Mouse (Mus musculus) intestine, embryonic 14.5 days (tissue): ENCODE results near the gene Lrr1. TPM values are rescaled to one million over a fixed set of nuclear protein-coding genes. Genes with fewer than 3 reads are reported as not detected.

Source experiments
- ATAC-seq: fragments of 200-750 bp; cut with Nextera tagmentation; replicated peaks from 2 replicates; pipeline ENCODE4 v1.8.0; 2017; ENCODE audit warnings: low read depth, moderate number of reproducible peaks, moderate TSS enrichment, moderate library complexity; ENCODE audit not compliant: low FRiP score, low TSS enrichment
- DNase-seq: peaks from one replicate; pipeline ENCODE4 v3.0.0-alpha.2; 2018; ENCODE audit warnings: low spot score
- H3K27ac ChIP-seq: fragments of 300-500 bp; sonication (generic); 2 replicates; pipeline ENCODE4 v1.5.1; 2014; ENCODE audit warnings: low read depth, mild to moderate bottlenecking, control low read depth
- H3K27me3 ChIP-seq: fragments of 300-500 bp; sonication (generic); replicated peaks from 2 replicates; pipeline ENCODE4 v1.6.1; 2014; ENCODE audit warnings: low read length, control low read depth; ENCODE audit not compliant: control insufficient read depth, insufficient read depth
- H3K36me3 ChIP-seq: fragments of 300-500 bp; sonication (generic); 2 replicates; pipeline ENCODE4 v1.6.1; 2014; ENCODE audit warnings: low read length, control low read depth; ENCODE audit not compliant: control insufficient read depth, insufficient read depth
- H3K4me1 ChIP-seq: fragments of 300-500 bp; sonication (generic); replicated peaks from 2 replicates; pipeline ENCODE4 v1.6.1; 2014; ENCODE audit warnings: low read length, control low read depth, mixed read lengths; ENCODE audit not compliant: control insufficient read depth, insufficient read depth
- H3K4me2 ChIP-seq: fragments of 300-500 bp; sonication (generic); 2 replicates; pipeline ENCODE4 v1.6.1; 2014; ENCODE audit warnings: low read length
- H3K4me3 ChIP-seq: fragments of 300-500 bp; sonication (generic); 2 replicates; pipeline ENCODE4 v1.5.1; 2014; ENCODE audit warnings: low read depth, low read length, control low read depth, mixed read lengths
- H3K9ac ChIP-seq: fragments of 300-500 bp; sonication (generic); 2 replicates; pipeline ENCODE4 v1.6.1; 2014; ENCODE audit warnings: mild to moderate bottlenecking, low read length
- H3K9me3 ChIP-seq: fragments of 300-500 bp; sonication (generic); 2 replicates; pipeline ENCODE4 v1.6.1; 2016; ENCODE audit warnings: low read length, control low read depth; ENCODE audit not compliant: control insufficient read depth
- WGBS: fragments of 180-500 bp; shearing (Covaris S2); extraction: QIAGEN DNeasy Blood & Tissue Kit; methylation state at CpG from one replicate; pipeline ENCODE4 v1.1.7; 2014; 5-methylcytosine and 5-hydroxymethylcytosine counted together
- polyA plus RNA-seq: library from polyadenylated mRNA; unstranded; fragments of >200 nt; fragmentation: Nextera tagmentation; extraction: Ambion mirVana; gene quantifications from 2 replicates; pipeline ENCODE4 v1.2.1, GENCODE M21; 2014

Lrr1 gene
- polyA plus RNA-seq, 1 experiment from 2014 or later = 19.7 TPM

DNA sequence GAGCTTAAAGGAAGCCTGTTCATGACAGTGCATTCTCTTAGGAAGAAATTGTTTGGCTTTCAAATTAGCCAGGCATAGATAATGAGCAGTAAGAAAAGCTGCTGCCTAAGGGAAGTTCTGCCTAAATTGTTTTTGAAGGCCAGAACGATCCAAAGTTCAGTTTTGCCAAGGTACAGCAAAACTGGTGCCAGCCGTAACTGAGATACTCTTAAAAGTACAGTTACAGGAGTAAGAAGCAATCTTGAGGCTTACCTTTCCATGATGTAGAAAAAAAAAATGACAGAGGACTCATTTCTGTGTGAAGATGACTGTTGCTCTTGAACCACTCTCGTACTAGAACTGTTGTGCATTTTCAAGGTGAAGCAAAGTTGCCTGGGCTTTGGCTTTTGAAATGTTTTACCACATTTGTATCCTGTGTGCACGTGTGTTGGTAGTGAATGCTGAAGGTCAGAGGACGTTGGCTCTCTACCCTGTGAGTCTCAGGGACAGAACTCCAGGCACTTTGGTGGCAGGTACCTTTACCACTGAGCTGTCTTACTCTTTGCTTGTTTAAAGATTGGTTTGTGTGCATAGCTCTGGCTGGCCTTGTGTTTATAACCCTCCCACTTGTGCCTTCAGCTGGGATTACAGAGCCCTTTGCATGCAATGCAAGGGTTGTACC lies 18.3 kb downstream of the Lrr1 start:
- ATAC-seq = no peak
- Histone ChIP-seq H3K4me3 (no peak overlapping the region), H3K36me3 (peaks cover 33% of the 10 kb centered on the region), H3K4me1 (peaks cover 16% of the 10 kb centered on the region), H3K27ac (no peak overlapping the region), H3K9me3 (no peaks in the 10 kb centered on the region), H3K9ac (no peak overlapping the region), H3K4me2 (0 out of 2 replicates have a peak overlapping the region, but pooled peaks have one; percentile 1), H3K27me3 (no peaks in the 10 kb centered on the region)
- DNase-seq = no peak
- 68% methylated on average over 5 of the region's 5 CpGs for WGBS

DNA sequence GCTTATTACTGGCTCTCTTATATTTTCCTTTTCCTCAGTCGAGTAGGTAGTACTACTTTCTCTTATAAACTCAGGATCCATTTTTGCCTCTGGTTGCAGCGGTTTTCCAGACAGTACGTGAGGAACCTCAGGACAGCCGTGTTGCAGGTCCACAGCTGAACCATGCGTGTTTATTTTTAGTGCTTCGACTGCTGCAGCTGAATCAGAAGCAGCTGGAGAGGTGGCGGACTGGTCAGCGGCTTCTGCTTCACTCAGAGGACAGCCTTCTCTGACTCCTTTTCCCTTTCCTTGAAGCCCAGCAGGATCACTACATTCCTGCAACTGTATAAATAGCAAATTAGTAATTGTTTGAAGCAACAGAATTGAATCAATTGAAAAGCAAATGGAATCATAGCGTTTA lies 21.5 kb downstream of the Lrr1 start:
- Histone ChIP-seq H3K36me3 (peaks cover 34% of the 10 kb centered on the region), H3K4me1 (peaks cover 14% of the 10 kb centered on the region), H3K4me3 (no peak overlapping the region), H3K9ac (no peak overlapping the region), H3K27me3 (no peaks in the 10 kb centered on the region), H3K9me3 (no peaks in the 10 kb centered on the region), H3K27ac (no peak overlapping the region), H3K4me2 (no peak overlapping the region)
- no peak for ATAC-seq
- 85% methylated on average over 9 of the region's 9 CpGs for WGBS
- DNase-seq = no peak

DNA sequence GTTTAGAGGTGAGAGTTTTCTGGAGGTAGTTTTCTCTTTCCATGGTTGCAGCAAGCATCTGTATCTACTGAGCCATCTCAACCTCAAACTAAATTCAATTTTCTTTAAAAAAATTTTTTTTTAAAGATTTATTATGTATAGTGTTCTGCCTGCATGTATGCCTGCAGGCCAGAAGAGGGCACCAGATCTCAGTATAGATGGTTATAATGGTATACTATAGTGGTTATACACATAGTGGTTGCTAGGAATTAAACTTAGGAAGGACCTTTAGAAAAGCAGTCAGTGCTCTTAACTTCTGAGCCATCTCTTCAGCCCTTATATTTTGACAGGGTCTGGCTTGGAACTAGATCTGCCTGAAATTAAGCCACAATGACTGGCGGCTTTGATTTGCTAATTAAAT lies 21.9 kb downstream of the Lrr1 start:
- Histone ChIP-seq H3K4me3 (no peak overlapping the region), H3K27ac (no peak overlapping the region), H3K9me3 (no peaks in the 10 kb centered on the region), H3K36me3 (peaks cover 34% of the 10 kb centered on the region), H3K4me1 (peaks cover 9% of the 10 kb centered on the region), H3K9ac (no peak overlapping the region), H3K27me3 (no peaks in the 10 kb centered on the region), H3K4me2 (no peak overlapping the region)
- DNase-seq (no peak), ATAC-seq (no peak)
- WGBS = 98% methylated on average over 1 of the region's 1 CpGs

DNA sequence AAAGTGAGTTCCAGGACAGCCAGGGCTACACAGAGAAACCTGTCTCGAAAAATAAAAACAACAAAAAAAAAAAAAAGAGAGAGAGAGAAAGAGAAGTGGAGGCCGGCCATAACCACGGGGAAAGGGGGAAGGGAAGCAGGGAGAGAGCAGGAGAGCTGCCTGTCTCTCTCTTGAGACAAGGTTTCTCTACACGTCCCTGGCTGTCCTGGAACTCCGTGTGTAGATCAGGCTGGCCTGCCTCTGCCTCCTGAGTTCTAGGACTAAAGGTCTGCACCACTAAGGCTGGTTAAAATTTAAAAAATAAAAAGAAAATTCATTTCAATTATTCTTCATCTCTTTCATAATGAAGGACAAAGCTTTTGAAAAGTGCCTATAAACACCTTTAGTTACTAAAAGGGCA lies 22.8 kb downstream of the Lrr1 start:
- Histone ChIP-seq H3K4me1 (peaks cover 7% of the 10 kb centered on the region; the same call in 1 of the 2 replicates), H3K27me3 (no peaks in the 10 kb centered on the region), H3K4me2 (no peak overlapping the region), H3K4me3 (no peak overlapping the region), H3K9ac (no peak overlapping the region), H3K27ac (no peak overlapping the region), H3K36me3 (peaks cover 34% of the 10 kb centered on the region), H3K9me3 (no peaks in the 10 kb centered on the region)
- no peak for ATAC-seq
- WGBS = 91% methylated on average over 5 of the region's 5 CpGs
- DNase-seq = no peak

DNA sequence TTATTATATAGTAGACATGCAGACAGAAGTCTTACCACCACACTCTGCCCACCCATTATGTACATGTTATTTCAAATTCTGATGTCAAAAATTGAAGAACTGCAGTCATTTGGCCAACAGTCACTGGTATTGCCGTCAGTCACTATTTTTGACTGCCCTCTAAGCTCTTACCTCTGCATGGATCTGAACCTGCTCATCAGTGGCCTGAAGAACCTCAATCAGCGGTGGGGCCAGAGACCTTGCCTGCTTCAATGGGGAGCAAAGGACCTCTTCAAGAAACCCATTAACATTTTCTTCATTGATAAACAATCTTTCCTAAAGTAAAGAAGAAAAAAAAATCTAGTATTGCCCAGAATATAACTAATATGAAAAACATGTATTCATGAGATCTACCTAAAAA lies 24.0 kb downstream of the Lrr1 start:
- no peaks in the 10 kb centered on the region for H3K9me3 ChIP-seq
- H3K27me3 ChIP-seq = no peaks in the 10 kb centered on the region
- DNase-seq (no peak), ATAC-seq (no peak)
- no peak overlapping the region for H3K4me2 ChIP-seq
- 96% methylated on average over 2 of the region's 2 CpGs for WGBS
- no peak overlapping the region for H3K9ac ChIP-seq
- H3K4me1 ChIP-seq = no peaks in the 10 kb centered on the region
- peaks cover 31% of the 10 kb centered on the region for H3K36me3 ChIP-seq
- H3K4me3 ChIP-seq = no peak overlapping the region
- H3K27ac ChIP-seq = no peak overlapping the region

DNA sequence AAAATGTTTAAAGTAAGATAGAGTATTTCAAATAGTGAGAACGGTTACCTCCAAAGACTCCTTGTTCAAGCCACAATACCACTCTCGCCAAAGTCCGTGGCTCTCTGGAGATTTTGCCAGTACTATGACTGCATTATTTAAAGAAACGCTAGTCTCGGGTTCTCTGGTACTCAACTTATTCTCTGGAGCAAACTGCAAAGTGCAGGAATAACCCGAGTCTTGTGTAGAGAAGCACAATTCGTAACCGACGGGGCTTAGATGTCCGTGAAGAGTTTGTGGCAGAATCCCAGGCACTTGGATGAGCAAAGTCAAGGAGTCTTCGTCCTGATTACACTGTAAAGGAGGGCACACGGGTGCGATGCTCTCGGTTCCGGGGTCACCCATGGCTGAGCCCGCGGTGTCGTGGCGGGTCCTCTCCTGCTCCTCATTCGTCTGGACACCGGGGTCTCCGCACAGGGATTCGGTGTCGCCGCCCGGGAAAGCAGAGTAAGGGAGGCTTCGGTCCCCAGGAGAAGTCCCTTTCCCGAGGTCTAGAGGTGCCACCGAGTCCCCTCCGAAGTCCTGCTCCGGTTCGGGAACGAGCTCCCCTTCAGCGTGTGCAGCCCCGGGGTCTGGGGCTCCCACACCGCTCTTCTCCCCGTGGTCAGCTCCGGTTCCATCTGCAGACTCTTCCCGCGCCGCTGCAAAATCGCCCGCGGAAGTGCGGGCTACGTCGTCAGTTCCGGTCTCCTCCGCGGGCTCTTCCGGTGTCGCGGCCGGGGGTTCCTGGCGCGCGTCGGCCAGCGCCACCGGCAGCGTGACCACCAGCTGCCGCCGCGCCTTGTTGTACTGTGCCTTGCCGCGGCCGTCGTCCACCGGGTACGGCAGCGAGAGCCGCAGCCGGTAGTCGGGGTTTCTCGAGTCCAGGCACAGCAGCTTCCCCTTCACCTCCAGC lies 28.1 kb downstream of the Lrr1 start, which contains the start of gene Gm49383:
Gene Gm49383, minus strand, starts transcription at position 661 of the 934 bp plus-strand sequence.
- DNase-seq (peak; percentile 86), ATAC-seq (peak; percentile 74)
- peak within 1 kb of the TSS; percentile 98 for H3K4me3 ChIP-seq
- no peaks in the 10 kb centered on the region for H3K9me3 ChIP-seq
- peak within 1 kb of the TSS; percentile 84 for H3K9ac ChIP-seq
- WGBS = under 1% methylated on average over 75 of the region's 75 CpGs
- H3K36me3 ChIP-seq = peaks cover 30% of the 10 kb centered on the region
- H3K27ac ChIP-seq = peak within 1 kb of the TSS; percentile 78
- H3K27me3 ChIP-seq = no peaks in the 10 kb centered on the region
- peak within 1 kb of the TSS; percentile 86 for H3K4me2 ChIP-seq
- H3K4me1 ChIP-seq = peaks cover 4% of the 10 kb centered on the region; the same call in 1 of the 2 replicates

DNA sequence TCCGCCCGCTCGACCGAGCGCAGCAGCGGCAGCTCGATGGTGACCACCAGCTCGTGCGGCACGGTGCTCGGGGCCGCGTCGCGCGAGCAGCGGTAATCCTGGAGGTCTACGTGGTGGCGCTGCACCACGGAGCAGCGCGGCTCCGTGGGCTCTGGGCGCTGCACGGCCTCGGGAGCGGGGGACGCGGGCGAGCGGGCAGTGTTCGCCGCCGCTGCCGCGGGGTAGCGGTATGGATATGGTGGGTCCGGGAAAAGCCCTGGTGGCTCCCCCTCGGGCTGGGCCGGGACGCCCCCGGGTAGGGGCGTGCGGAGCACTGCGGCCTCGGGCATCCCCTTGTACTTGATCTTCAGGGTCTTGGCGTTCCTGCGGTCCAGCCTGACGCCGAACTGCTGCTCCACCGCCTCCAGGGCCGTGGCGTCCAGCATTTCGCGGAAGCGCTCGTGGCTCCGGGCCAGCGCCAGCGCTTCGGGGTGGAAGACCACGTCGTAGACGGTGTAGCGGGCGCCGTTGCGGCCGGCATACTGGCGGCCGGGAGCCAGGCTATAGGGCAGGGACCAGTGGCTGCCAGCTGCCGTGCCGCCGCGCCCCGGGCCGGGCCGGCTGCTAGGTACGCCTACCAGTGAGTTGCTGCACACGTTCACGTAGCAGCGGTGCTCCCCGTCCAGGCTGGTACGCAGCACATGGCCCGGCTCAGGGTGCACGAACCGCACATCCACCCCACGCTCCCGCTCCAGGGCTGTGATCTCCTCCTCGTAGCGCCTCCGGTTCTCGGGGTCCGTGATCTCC lies 29.0 kb downstream of the Lrr1 start:
- Histone ChIP-seq H3K4me2 (peak overlapping the region; percentile 86), H3K9ac (peak overlapping the region; percentile 84), H3K4me1 (peaks cover 4% of the 10 kb centered on the region; the same call in 1 of the 2 replicates), H3K36me3 (peaks cover 30% of the 10 kb centered on the region), H3K4me3 (peak overlapping the region; percentile 98), H3K27me3 (no peaks in the 10 kb centered on the region), H3K27ac (peak overlapping the region; percentile 78), H3K9me3 (no peaks in the 10 kb centered on the region)
- ATAC-seq (peak; percentile 68), DNase-seq (peak; percentile 85)
- under 1% methylated on average over 91 of the region's 94 CpGs for WGBS

DNA sequence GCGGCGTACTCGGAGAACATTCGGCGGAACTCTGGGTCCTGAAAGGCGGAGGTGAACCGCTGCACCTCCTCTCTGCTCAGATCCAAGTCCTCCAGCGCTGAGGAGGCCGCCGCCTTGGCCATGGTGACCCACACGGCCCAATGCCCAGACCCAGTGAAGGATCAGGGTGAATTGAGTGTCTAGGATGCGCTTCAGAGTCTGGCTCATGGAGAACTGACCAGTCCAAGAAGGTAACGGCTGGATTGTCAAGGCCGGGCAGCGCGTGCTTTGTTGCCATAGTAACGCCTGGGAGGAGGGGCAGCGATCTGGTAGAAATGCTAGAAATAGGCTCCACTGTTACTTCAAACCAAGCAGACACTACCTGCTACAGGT lies 29.5 kb downstream of the Lrr1 start, which contains the start of gene Dnaaf2:
Gene Dnaaf2, minus strand, starts transcription at position 266 of the 372 bp plus-strand sequence.
- under 1% methylated on average over 18 of the region's 18 CpGs for WGBS
- ATAC-seq = peak; percentile 50
- peak within 1 kb of the TSS; percentile 78 for H3K27ac ChIP-seq

More for the DNA sequence above, 29.5 kb downstream of the Lrr1 start, which contains the start of gene Dnaaf2:
- peak within 1 kb of the TSS; percentile 84 for H3K9ac ChIP-seq
- H3K27me3 ChIP-seq = no peaks in the 10 kb centered on the region
- H3K4me1 ChIP-seq = peaks cover 4% of the 10 kb centered on the region; the same call in 1 of the 2 replicates
- peak within 1 kb of the TSS; percentile 86 for H3K4me2 ChIP-seq
- no peaks in the 10 kb centered on the region for H3K9me3 ChIP-seq
- peak within 1 kb of the TSS; percentile 98 for H3K4me3 ChIP-seq
- H3K36me3 ChIP-seq = peaks cover 31% of the 10 kb centered on the region
- DNase-seq = peak; percentile 91
